Mouse (Mus musculus) MEL (cell line): ENCODE data around the gene Nudt21. TPM values are rescaled to one million over a fixed set of nuclear protein-coding genes. Genes with fewer than 3 reads are reported as not detected.

Experiments
- DNase-seq: peaks from one replicate; pipeline ENCODE4 v3.0.0; 2011; ENCODE audit warnings: low read depth, low spot score
- H3K27ac ChIP-seq: 2 replicates; pipeline ENCODE4 v1.5.1; 2012; ENCODE audit warnings: low read depth, mild to moderate bottlenecking, control low read depth, low read length, moderate library complexity; ENCODE audit not compliant: control insufficient read depth
- H3K27me3 ChIP-seq, 2 experiments: fragments of 150-350 bp in 1 of 2; sonication (generic) in 1 of 2; 2 replicates each; pipeline ENCODE4 v1.6.1; 2012; ENCODE audit warnings: low read length in 2 of 2, mild to moderate bottlenecking in 2 of 2, improper control_type of control experiment in 1 of 2, moderate library complexity in 1 of 2; ENCODE audit not compliant: insufficient read depth in 2 of 2, control insufficient read depth in 1 of 2
- H3K36me3 ChIP-seq, 2 experiments: 2 replicates each; pipeline ENCODE4 v1.6.1; 2012 to 2014; ENCODE audit warnings: low read length in 2 of 2, improper control_type of control experiment in 1 of 2, inconsistent platforms in 1 of 2, mild to moderate bottlenecking in 1 of 2; ENCODE audit not compliant: insufficient read depth in 2 of 2, control insufficient read depth in 1 of 2
- H3K4me1 ChIP-seq, 2 experiments: fragments of 150-350 bp in 1 of 2; sonication (generic) in 1 of 2; 2 replicates each; pipeline ENCODE4 v1.6.1; 2012; ENCODE audit warnings: low read length in 2 of 2, improper control_type of control experiment in 1 of 2, mild to moderate bottlenecking in 1 of 2; ENCODE audit not compliant: insufficient read depth in 2 of 2, control insufficient read depth in 1 of 2
- H3K4me3 ChIP-seq, 2 experiments: fragments of 150-350 bp in 1 of 2; sonication (generic) in 1 of 2; 2 replicates each; pipeline ENCODE4 v1.5.1; 2012; ENCODE audit warnings: low read depth in 2 of 2, low read length in 2 of 2, mild to moderate bottlenecking in 2 of 2, moderate library complexity in 2 of 2, control low read depth in 1 of 2, improper control_type of control experiment in 1 of 2; ENCODE audit not compliant: control insufficient read depth in 1 of 2, insufficient read depth in 1 of 2
- H3K79me2 ChIP-seq: 2 replicates; pipeline ENCODE4 v1.6.1; 2012; ENCODE audit warnings: mild to moderate bottlenecking, low read length, moderate library complexity; ENCODE audit not compliant: control insufficient read depth, poor library complexity, insufficient read depth
- H3K9ac ChIP-seq: 2 replicates; pipeline ENCODE4 v1.6.1; 2012; ENCODE audit warnings: low read depth, mild to moderate bottlenecking, control low read depth, low read length, moderate library complexity; ENCODE audit not compliant: control insufficient read depth, poor library complexity, severe bottlenecking
- H3K9me3 ChIP-seq: fragments of 150-350 bp; sonication (generic); replicated peaks from 2 replicates; pipeline ENCODE4 v1.6.1; 2012; ENCODE audit warnings: mild to moderate bottlenecking, low read length, improper control_type of control experiment, moderate library complexity; ENCODE audit not compliant: insufficient read depth
- CHD2 ChIP-seq: IDR thresholded peaks from 2 replicates; pipeline ENCODE4 v1.6.1; 2011; ENCODE audit warnings: low read length, improper control_type of control experiment
- ELF1 ChIP-seq: IDR thresholded peaks from 2 replicates; pipeline ENCODE4 v1.6.1; 2014; ENCODE audit warnings: low read depth, mild to moderate bottlenecking, inconsistent platforms, low read length, improper control_type of control experiment, moderate library complexity
- EP300 ChIP-seq, 2 experiments: IDR thresholded peaks; 2 replicates each; pipeline ENCODE4 v1.6.1; 2011; ENCODE audit warnings: improper control_type of control experiment in 2 of 2, low read length in 2 of 2, low read depth in 1 of 2, mild to moderate bottlenecking in 1 of 2
- JUND ChIP-seq: IDR thresholded peaks from 2 replicates; pipeline ENCODE4 v1.6.1; 2011; ENCODE audit warnings: low read depth, mild to moderate bottlenecking, improper control_type of control experiment, low read length
- KAT2A ChIP-seq: conservative IDR thresholded peaks from 2 replicates; pipeline ENCODE4 v1.6.1; 2012; ENCODE audit warnings: low read depth, low read length, improper control_type of control experiment, inconsistent platforms
- MAX ChIP-seq: IDR thresholded peaks from 2 replicates; pipeline ENCODE4 v1.6.1; 2011; ENCODE audit warnings: low read length, improper control_type of control experiment
- MYC ChIP-seq: IDR thresholded peaks from 2 replicates; pipeline ENCODE4 v1.6.1; 2011; ENCODE audit warnings: low read depth, mild to moderate bottlenecking, low read length, improper control_type of control experiment, moderate library complexity
- POLR2AphosphoS2 ChIP-seq: IDR thresholded peaks from 2 replicates; pipeline ENCODE4 v1.6.1; 2011; ENCODE audit warnings: low read length, improper control_type of control experiment
- TBP ChIP-seq: IDR thresholded peaks from 2 replicates; pipeline ENCODE4 v1.8.0; 2011; ENCODE audit warnings: low read depth, low read length, improper control_type of control experiment
- TCF12 ChIP-seq: IDR thresholded peaks from 2 replicates; pipeline ENCODE4 v1.6.1; 2014; ENCODE audit warnings: low read depth, mild to moderate bottlenecking, inconsistent platforms, low read length, improper control_type of control experiment, moderate library complexity
- ZC3H11A ChIP-seq: IDR thresholded peaks from 2 replicates; pipeline ENCODE4 v1.6.1; 2012; ENCODE audit warnings: low read depth, mild to moderate bottlenecking, inconsistent platforms, low read length, improper control_type of control experiment
- ZKSCAN1 ChIP-seq: IDR thresholded peaks from 2 replicates; pipeline ENCODE4 v1.6.1; 2012; ENCODE audit warnings: low read depth, mild to moderate bottlenecking, inconsistent platforms, low read length, improper control_type of control experiment, moderate library complexity
- ZMIZ1 ChIP-seq: IDR thresholded peaks from 2 replicates; pipeline ENCODE4 v1.6.1; 2012; ENCODE audit warnings: low read depth, mild to moderate bottlenecking, inconsistent platforms, low read length, improper control_type of control experiment, moderate library complexity
- polyA plus RNA-seq, 2 experiments: library from polyadenylated mRNA; stranded (reverse) in 1 of 2; unstranded in 1 of 2; fragments of >175 nt in 1 of 2; fragments of >200 nt in 1 of 2; gene quantifications; 2 replicates each; pipeline versions ENCODE4 v1.2.1 to v1.2.4; 2012; ENCODE audit warnings: low replicate concordance in 2 of 2, low read depth in 1 of 2; ENCODE audit not compliant: insufficient read length in 2 of 2, insufficient read depth in 1 of 2, missing spikeins in 1 of 2
- total RNA-seq: library from RNA; depleted of rRNA; stranded (reverse); fragments of 300-350 nt; gene quantifications from 2 replicates; pipeline ENCODE4 v1.2.3, GENCODE M21; 2012

Gene Nudt21
- total and polyA plus RNA-seq, 3 experiments = 118 to 157 TPM; not detected in 1

- Histone ChIP-seq H3K27ac (no peak overlapping the region), H3K4me3 (no peak overlapping the region), H3K36me3 (peaks cover 0 to 26% of the 10 kb centered on the region in 2 experiments; a peak in 2 of 4 replicates), H3K9ac (no peak overlapping the region), H3K4me1 (no peaks in the 10 kb centered on the region), H3K27me3 (no peaks in the 10 kb centered on the region), H3K79me2 (no peaks in the 10 kb centered on the region), H3K9me3 (no peaks in the 10 kb centered on the region)
- TF ChIP-seq ELF1 = no peak
- no peak for TF ChIP-seq MYC
- no peak for TF ChIP-seq TCF12
- no peak for DNase-seq
Observed at GRCm38 (mm10) chr8:93974602-93975186, 62.1 kb downstream of the Nudt21 start.

GRCm38 (mm10) chr8:93973831-93974375 is 62.9 kb downstream of the Nudt21 start:
- H3K79me2 ChIP-seq = no peaks in the 10 kb centered on the region
- no peak overlapping the region for H3K4me3 ChIP-seq
- H3K27ac ChIP-seq = no peak overlapping the region
- H3K9ac ChIP-seq = no peak overlapping the region
- H3K9me3 ChIP-seq = no peaks in the 10 kb centered on the region
- no peaks in the 10 kb centered on the region for H3K4me1 ChIP-seq
- H3K36me3 ChIP-seq = peaks cover 0 to 26% of the 10 kb centered on the region in 2 experiments; a peak in 2 of 4 replicates
- H3K27me3 ChIP-seq = no peaks in the 10 kb centered on the region
- TF ChIP-seq TCF12 (no peak), ZKSCAN1 (no peak), JUND (no peak), EP300 (IDR thresholded peaks at IDR 0.05; ENCODE audit: low read depth in 1 of 2, low read length in 2 of 2) (no peak), TBP (no peak), POLR2AphosphoS2 (no peak), ZMIZ1 (no peak), ZC3H11A (no peak), KAT2A (no peak), MAX (no peak), MYC (no peak), CHD2 (no peak)
- DNase-seq = no peak
